Mouse (Mus musculus) erythroblast, embryonic 14.5 days (primary cell): ENCODE data around the gene Actr8. TPM values are rescaled to one million over a fixed set of nuclear protein-coding genes. Genes with fewer than 3 reads are reported as not detected.

Experiments
- H3K27me3 ChIP-seq: 2 replicates; pipeline ENCODE4 v1.6.1; 2012; ENCODE audit warnings: inconsistent platforms; ENCODE audit not compliant: control insufficient read depth
- H3K36me3 ChIP-seq: 2 replicates; pipeline ENCODE4 v1.6.1; 2012; ENCODE audit warnings: mild to moderate bottlenecking, inconsistent platforms; ENCODE audit not compliant: control insufficient read depth
- H3K4me1 ChIP-seq: 2 replicates; pipeline ENCODE4 v1.6.1; 2012; ENCODE audit warnings: inconsistent platforms; ENCODE audit not compliant: control insufficient read depth
- H3K4me3 ChIP-seq: replicated peaks from 2 replicates; pipeline ENCODE3; 2012; ENCODE audit warnings: moderate library complexity, mild to moderate bottlenecking, inconsistent platforms
- H3K9me3 ChIP-seq: 2 replicates; pipeline ENCODE4 v1.6.1; 2012; ENCODE audit warnings: low read length, inconsistent platforms, mixed read lengths; ENCODE audit not compliant: control insufficient read depth
- GATA1 ChIP-seq: IDR thresholded peaks from 2 replicates; pipeline ENCODE4 v1.6.1; 2012; ENCODE audit warnings: low read length, inconsistent platforms, mixed read lengths
- TAL1 ChIP-seq: IDR thresholded peaks from 3 replicates; pipeline ENCODE4 v1.6.1; 2012; ENCODE audit warnings: low read length, inconsistent platforms, mixed read lengths
- polyA plus RNA-seq: library from polyadenylated mRNA; stranded (reverse); fragments of >175 nt; gene quantifications from 2 replicates; pipeline ENCODE4 v1.2.3, GENCODE M21; 2012

Actr8 gene
- polyA plus RNA-seq, 1 experiment: 2.5 TPM

- Histone ChIP-seq H3K9me3 (no peaks in the 10 kb centered on the region), H3K27me3 (peaks cover 27% of the 10 kb centered on the region), H3K4me1 (no peaks in the 10 kb centered on the region), H3K36me3 (no peaks in the 10 kb centered on the region), H3K4me3 (no peak overlapping the region)
- no peak for TF ChIP-seq TAL1
- TF ChIP-seq GATA1: no peak
Observed at GRCm38 (mm10) chr14:30009864-30010560, 31.9 kb downstream of the Actr8 start.

GRCm38 (mm10) chr14:30011886-30012560, 33.9 kb downstream of the Actr8 start:
- peaks cover 27% of the 10 kb centered on the region for H3K27me3 ChIP-seq
- TF ChIP-seq GATA1: no peak
- no peak for TF ChIP-seq TAL1
- no peaks in the 10 kb centered on the region for H3K4me1 ChIP-seq
- H3K4me3 ChIP-seq: no peak overlapping the region
- H3K9me3 ChIP-seq: no peaks in the 10 kb centered on the region
- H3K36me3 ChIP-seq: no peaks in the 10 kb centered on the region

- TF ChIP-seq TAL1: no peak
- TF ChIP-seq GATA1: no peak
- peaks cover 9% of the 10 kb centered on the region for H3K27me3 ChIP-seq
- no peak overlapping the region for H3K4me3 ChIP-seq
- H3K4me1 ChIP-seq: no peaks in the 10 kb centered on the region
- H3K36me3 ChIP-seq: no peaks in the 10 kb centered on the region
- no peaks in the 10 kb centered on the region for H3K9me3 ChIP-seq
Observed at GRCm38 (mm10) chr14:30014487-30014886, 36.4 kb downstream of the Actr8 start.

- no peaks in the 10 kb centered on the region for H3K36me3 ChIP-seq
- no peak for TF ChIP-seq TAL1
- TF ChIP-seq GATA1: no peak
Observed at GRCm38 (mm10) chr14:30015008-30015407, 36.9 kb downstream of the Actr8 start.

GRCm38 (mm10) chr14:30016666-30017065, 38.5 kb downstream of the Actr8 start:
- no peak for TF ChIP-seq TAL1
- no peak for TF ChIP-seq GATA1
- Histone ChIP-seq H3K4me3 (no peak overlapping the region), H3K4me1 (no peaks in the 10 kb centered on the region)

More at GRCm38 (mm10) chr14:30015008-30015407, 36.9 kb downstream of the Actr8 start:
- H3K4me3 ChIP-seq: no peak overlapping the region
- H3K4me1 ChIP-seq: no peaks in the 10 kb centered on the region
- peaks cover 4% of the 10 kb centered on the region for H3K27me3 ChIP-seq
- H3K9me3 ChIP-seq: no peaks in the 10 kb centered on the region

GRCm38 (mm10) chr14:30017794-30018462, 39.8 kb downstream of the Actr8 start:
- Histone ChIP-seq H3K4me3 (no peak overlapping the region), H3K36me3 (no peaks in the 10 kb centered on the region), H3K27me3 (no peaks in the 10 kb centered on the region), H3K4me1 (no peaks in the 10 kb centered on the region), H3K9me3 (no peaks in the 10 kb centered on the region)
- no peak for TF ChIP-seq GATA1
- no peak for TF ChIP-seq TAL1

More at GRCm38 (mm10) chr14:30016666-30017065, 38.5 kb downstream of the Actr8 start:
- Histone ChIP-seq H3K9me3 (no peaks in the 10 kb centered on the region), H3K27me3 (no peaks in the 10 kb centered on the region), H3K36me3 (no peaks in the 10 kb centered on the region)

- no peaks in the 10 kb centered on the region for H3K4me1 ChIP-seq
- TF ChIP-seq TAL1 (no peak), GATA1 (no peak)
- no peaks in the 10 kb centered on the region for H3K27me3 ChIP-seq
Observed at GRCm38 (mm10) chr14:30018463-30018801, 40.3 kb downstream of the Actr8 start.

GRCm38 (mm10) chr14:30018846-30019245, 40.7 kb downstream of the Actr8 start:
- Histone ChIP-seq H3K4me3 (no peak overlapping the region), H3K36me3 (no peaks in the 10 kb centered on the region), H3K27me3 (no peaks in the 10 kb centered on the region), H3K4me1 (no peaks in the 10 kb centered on the region), H3K9me3 (no peaks in the 10 kb centered on the region)
- TF ChIP-seq TAL1 (no peak), GATA1 (no peak)

More at GRCm38 (mm10) chr14:30018463-30018801, 40.3 kb downstream of the Actr8 start:
- Histone ChIP-seq H3K9me3 (no peaks in the 10 kb centered on the region), H3K4me3 (no peak overlapping the region), H3K36me3 (no peaks in the 10 kb centered on the region)

GRCm38 (mm10) chr14:30019375-30019774, 41.2 kb downstream of the Actr8 start:
- TF ChIP-seq TAL1 (no peak), GATA1 (no peak)
- Histone ChIP-seq H3K27me3 (no peaks in the 10 kb centered on the region), H3K4me3 (no peak overlapping the region), H3K4me1 (no peaks in the 10 kb centered on the region), H3K9me3 (no peaks in the 10 kb centered on the region), H3K36me3 (no peaks in the 10 kb centered on the region)
